Mouse (Mus musculus): ENCODE measurements around the gene 1700030K09Rik. TPM values are rescaled to one million over a fixed set of nuclear protein-coding genes. Genes with fewer than 3 reads are reported as not detected.

Gene 1700030K09Rik
- polyA plus RNA-seq, 2 experiments = 13.2 to 16.2 TPM

DNA sequence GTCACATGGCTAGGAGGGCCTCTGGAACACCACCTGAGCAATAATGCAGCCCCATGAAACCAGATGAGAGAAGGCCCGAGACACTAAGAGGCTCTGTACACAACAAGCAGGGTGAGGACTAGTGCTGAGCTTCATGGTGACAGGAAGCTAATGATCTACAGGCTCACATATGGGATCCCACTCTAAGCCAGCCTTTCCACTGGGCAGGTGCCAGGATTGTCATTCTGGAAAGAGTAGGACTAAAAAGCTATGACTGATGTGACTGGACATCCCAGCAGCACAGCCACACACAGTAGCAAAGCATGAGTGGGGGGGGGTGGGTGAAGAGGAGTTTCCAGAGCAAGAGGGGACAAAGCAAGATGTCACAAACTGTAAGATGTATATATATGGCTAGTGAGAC, 54.2 kb downstream of the 1700030K09Rik start:
- Histone ChIP-seq H3K27ac (replicated peaks; ENCODE audit: low read depth, low read length) (no peak overlapping the region), H3K9ac (ENCODE audit: low read depth, low read length, severe bottlenecking) (no peak overlapping the region), H3K4me1 (ENCODE audit: control insufficient read depth, insufficient read depth, low read length) (peaks cover 9% of the 10 kb centered on the region), H3K27me3 (ENCODE audit: control insufficient read depth, insufficient read depth, low read length) (no peaks in the 10 kb centered on the region), H3K9me3 (ENCODE audit: control insufficient read depth, low read length) (no peaks in the 10 kb centered on the region), H3K4me3 (replicated peaks; ENCODE audit: low read length) (no peak overlapping the region), H3K4me2 (replicated peaks; ENCODE audit: low read depth, low read length, severe bottlenecking) (no peak overlapping the region), H3K36me3 (ENCODE audit: control insufficient read depth, insufficient read depth, low read length) (peaks cover 34% of the 10 kb centered on the region)
- TF ChIP-seq POLR2A (IDR thresholded peaks at IDR 0.05; ENCODE audit: borderline replicate concordance, extremely low read depth, insufficient read depth, insufficient read length) = no peak
- no peak for ATAC-seq (ENCODE audit: low FRiP score, low read depth)
- 81% methylated on average over 1 of the region's 1 CpGs for WGBS
- DNase-seq (ENCODE audit: low spot score) = no peak

GRCm38 (mm10) chr8:72498527-72498926, 54.8 kb downstream of the 1700030K09Rik start:
- H3K4me2 ChIP-seq (replicated peaks; ENCODE audit: low read depth, low read length, severe bottlenecking) = no peak overlapping the region
- WGBS = 91% methylated on average over 4 of the region's 4 CpGs
- no peak for TF ChIP-seq POLR2A (IDR thresholded peaks at IDR 0.05; ENCODE audit: borderline replicate concordance, extremely low read depth, insufficient read depth, insufficient read length)

DNA sequence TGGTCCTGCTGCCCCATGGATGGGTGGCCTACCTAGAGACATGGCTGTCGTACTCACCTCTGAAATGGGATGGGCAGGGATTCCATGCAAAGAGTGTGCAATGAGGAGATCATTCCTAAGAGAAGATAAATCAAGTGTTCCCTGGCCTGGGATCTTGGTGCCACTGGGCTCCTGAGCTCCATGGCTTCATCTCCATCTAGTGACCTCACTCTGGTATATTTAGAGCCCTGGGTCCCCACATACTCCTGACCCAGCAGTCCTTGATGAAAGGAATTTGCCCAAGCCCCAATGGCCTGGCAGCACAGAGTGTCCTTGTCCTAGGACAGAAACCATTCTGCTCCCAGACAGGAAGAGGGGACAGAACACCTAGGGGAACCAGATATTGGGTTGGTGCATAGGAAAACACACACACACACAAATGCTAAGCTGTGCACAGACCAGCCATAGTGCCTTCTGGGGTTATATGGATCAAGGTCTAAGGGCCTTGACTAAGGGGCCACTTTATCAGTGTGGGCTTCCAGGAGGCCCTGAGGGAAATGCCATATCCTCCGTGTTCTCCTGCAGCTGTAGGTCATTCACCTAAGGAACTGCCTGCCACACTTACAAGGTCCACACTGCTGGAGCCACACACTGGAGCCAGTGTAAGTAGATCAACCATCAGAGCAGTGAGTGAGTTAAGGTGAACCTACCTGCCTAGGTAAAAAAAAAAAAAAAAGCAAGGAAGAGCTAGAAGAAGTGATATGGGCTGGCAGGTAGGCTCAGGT, 56.0 kb downstream of the 1700030K09Rik start:
- ATAC-seq (ENCODE audit: low FRiP score, low read depth) (no peak), DNase-seq (ENCODE audit: low spot score) (no peak)
- TF ChIP-seq POLR2A (IDR thresholded peaks at IDR 0.05; ENCODE audit: borderline replicate concordance, extremely low read depth, insufficient read depth, insufficient read length) = no peak
- no peaks in the 10 kb centered on the region for H3K9me3 ChIP-seq (ENCODE audit: control insufficient read depth, low read length)
- peaks cover 35% of the 10 kb centered on the region for H3K36me3 ChIP-seq (ENCODE audit: control insufficient read depth, insufficient read depth, low read length)
- no peak overlapping the region for H3K9ac ChIP-seq (ENCODE audit: low read depth, low read length, severe bottlenecking)
- no peak overlapping the region for H3K4me3 ChIP-seq (replicated peaks; ENCODE audit: low read length)
- WGBS = 90% methylated on average over 2 of the region's 2 CpGs
- no peak overlapping the region for H3K4me2 ChIP-seq (replicated peaks; ENCODE audit: low read depth, low read length, severe bottlenecking)
- no peaks in the 10 kb centered on the region for H3K27me3 ChIP-seq (ENCODE audit: control insufficient read depth, insufficient read depth, low read length)
- H3K27ac ChIP-seq (replicated peaks; ENCODE audit: low read depth, low read length) = no peak overlapping the region
- H3K4me1 ChIP-seq (ENCODE audit: control insufficient read depth, insufficient read depth, low read length) = no peaks in the 10 kb centered on the region

More at GRCm38 (mm10) chr8:72498527-72498926, 54.8 kb downstream of the 1700030K09Rik start:
- no peak for ATAC-seq (ENCODE audit: low FRiP score, low read depth)
- DNase-seq (ENCODE audit: low spot score) = no peak
- H3K4me1 ChIP-seq (ENCODE audit: control insufficient read depth, insufficient read depth, low read length) = peaks cover 8% of the 10 kb centered on the region
- no peak overlapping the region for H3K27ac ChIP-seq (replicated peaks; ENCODE audit: low read depth, low read length)
- no peaks in the 10 kb centered on the region for H3K9me3 ChIP-seq (ENCODE audit: control insufficient read depth, low read length)
- H3K27me3 ChIP-seq (ENCODE audit: control insufficient read depth, insufficient read depth, low read length) = no peaks in the 10 kb centered on the region
- H3K9ac ChIP-seq (ENCODE audit: low read depth, low read length, severe bottlenecking) = no peak overlapping the region
- H3K36me3 ChIP-seq (ENCODE audit: control insufficient read depth, insufficient read depth, low read length) = peaks cover 34% of the 10 kb centered on the region
- H3K4me3 ChIP-seq (replicated peaks; ENCODE audit: low read length) = no peak overlapping the region

DNA sequence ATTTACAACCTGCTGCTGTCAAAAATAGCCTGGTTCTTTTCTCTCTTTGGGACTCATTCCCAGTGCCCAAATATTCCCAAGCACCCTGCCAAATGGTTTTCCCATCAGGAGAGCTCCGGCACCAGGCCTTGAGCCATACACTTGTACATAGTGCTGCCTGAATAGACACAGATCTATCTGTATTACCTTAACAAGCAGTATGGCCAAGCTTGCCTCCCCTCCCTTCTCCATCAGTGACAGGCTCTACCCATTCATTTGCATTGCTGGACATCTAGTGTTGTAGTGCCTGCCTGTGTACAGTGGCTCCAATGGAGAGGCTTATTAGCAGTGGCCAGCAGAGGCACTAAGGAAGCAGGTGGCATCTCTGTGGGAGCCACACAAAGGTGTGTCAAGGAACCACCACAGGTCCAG, 56.8 kb downstream of the 1700030K09Rik start:
- no peaks in the 10 kb centered on the region for H3K4me1 ChIP-seq (ENCODE audit: control insufficient read depth, insufficient read depth, low read length)
- DNase-seq (ENCODE audit: low spot score) (no peak), ATAC-seq (ENCODE audit: low FRiP score, low read depth) (no peak)
- WGBS = 89% methylated on average over 1 of the region's 1 CpGs
- H3K4me3 ChIP-seq (replicated peaks; ENCODE audit: low read length) = no peak overlapping the region
- H3K36me3 ChIP-seq (ENCODE audit: control insufficient read depth, insufficient read depth, low read length) = peaks cover 29% of the 10 kb centered on the region
- H3K27me3 ChIP-seq (ENCODE audit: control insufficient read depth, insufficient read depth, low read length) = no peaks in the 10 kb centered on the region
- H3K27ac ChIP-seq (replicated peaks; ENCODE audit: low read depth, low read length) = no peak overlapping the region
- no peaks in the 10 kb centered on the region for H3K9me3 ChIP-seq (ENCODE audit: control insufficient read depth, low read length)
- H3K9ac ChIP-seq (ENCODE audit: low read depth, low read length, severe bottlenecking) = no peak overlapping the region
- no peak for TF ChIP-seq POLR2A (IDR thresholded peaks at IDR 0.05; ENCODE audit: borderline replicate concordance, extremely low read depth, insufficient read depth, insufficient read length)
- H3K4me2 ChIP-seq (replicated peaks; ENCODE audit: low read depth, low read length, severe bottlenecking) = no peak overlapping the region

- Histone ChIP-seq H3K9me3 (ENCODE audit: control insufficient read depth, low read length) (no peaks in the 10 kb centered on the region), H3K4me2 (replicated peaks; ENCODE audit: low read depth, low read length, severe bottlenecking) (no peak overlapping the region), H3K27ac (replicated peaks; ENCODE audit: low read depth, low read length) (no peak overlapping the region), H3K9ac (ENCODE audit: low read depth, low read length, severe bottlenecking) (no peak overlapping the region), H3K27me3 (ENCODE audit: control insufficient read depth, insufficient read depth, low read length) (no peaks in the 10 kb centered on the region), H3K36me3 (ENCODE audit: control insufficient read depth, insufficient read depth, low read length) (peaks cover 11% of the 10 kb centered on the region; the same call in 1 of the 2 replicates), H3K4me3 (replicated peaks; ENCODE audit: low read length) (no peak overlapping the region), H3K4me1 (ENCODE audit: control insufficient read depth, insufficient read depth, low read length) (no peaks in the 10 kb centered on the region)
- TF ChIP-seq POLR2A (IDR thresholded peaks at IDR 0.05; ENCODE audit: borderline replicate concordance, extremely low read depth, insufficient read depth, insufficient read length) = no peak
- DNase-seq (ENCODE audit: low spot score) (no peak), ATAC-seq (ENCODE audit: low FRiP score, low read depth) (no peak)
Observed at GRCm38 (mm10) chr8:72504137-72504536, 60.5 kb downstream of the 1700030K09Rik start.

Measured in limb, embryonic 14.5 days (tissue).